Mouse (Mus musculus) embryo, embryonic 10 days (tissue): Measurements from ENCODE around the gene Calcoco1.
A peak's percentile ranks its signal among the peaks of the same experiment; 100 is the strongest.
"Not testable (repeated sequence)": the region's sequence is repeated elsewhere in the genome, so short reads cannot be mapped to it uniquely, and the experiment has no call there.

ENCODE experiments used
- DNase-seq: peaks from one replicate; pipeline ENCODE4 v3.0.0-alpha.2; 2015; ENCODE audit warnings: low spot score

The Calcoco1 gene

GRCm38 (mm10) chr15:102692321-102692804, 29.6 kb downstream of the Calcoco1 start:
- DNase-seq: peak; percentile 49

- peak; percentile 18 for DNase-seq
Measured at GRCm38 (mm10) chr15:102685791-102686190, 36.2 kb downstream of the Calcoco1 start.

- DNase-seq: peak; percentile 62
Measured at GRCm38 (mm10) chr15:102683670-102684069, 38.3 kb downstream of the Calcoco1 start.

- DNase-seq: no peak
Measured at GRCm38 (mm10) chr15:102676345-102676744, 45.6 kb downstream of the Calcoco1 start.

GRCm38 (mm10) chr15:102673548-102673947, 48.4 kb downstream of the Calcoco1 start:
- peak; percentile 91 for DNase-seq

GRCm38 (mm10) chr15:102672215-102673071, 49.5 kb downstream of the Calcoco1 start, which contains the start of gene Atp5g2:
Gene Atp5g2, minus strand, starts transcription at chr15:102672352.
- peak; percentile 51 for DNase-seq

- DNase-seq: peak; percentile 92
Measured at GRCm38 (mm10) chr15:102671721-102672214, 50.2 kb downstream of the Calcoco1 start.

GRCm38 (mm10) chr15:102670767-102671575, 51.0 kb downstream of the Calcoco1 start:
- DNase-seq: peak; percentile 98

GRCm38 (mm10) chr15:102670281-102670680, 51.7 kb downstream of the Calcoco1 start:
- no peak for DNase-seq

- no peak for DNase-seq
Measured at GRCm38 (mm10) chr15:102669571-102669970, 52.4 kb downstream of the Calcoco1 start.

- DNase-seq: peak; percentile 72
Measured at GRCm38 (mm10) chr15:102665494-102665893, 56.5 kb downstream of the Calcoco1 start.

- no peak for DNase-seq
Measured at GRCm38 (mm10) chr15:102663825-102664224, 58.2 kb downstream of the Calcoco1 start.

- DNase-seq: not testable (repeated sequence)
Measured at GRCm38 (mm10) chr15:102662601-102663000, 59.4 kb downstream of the Calcoco1 start.

GRCm38 (mm10) chr15:102657926-102658381, 64.0 kb downstream of the Calcoco1 start:
- no peak for DNase-seq
